ENCODE assay signal across 21 mouse cellular contexts in the genomic region with DNA sequence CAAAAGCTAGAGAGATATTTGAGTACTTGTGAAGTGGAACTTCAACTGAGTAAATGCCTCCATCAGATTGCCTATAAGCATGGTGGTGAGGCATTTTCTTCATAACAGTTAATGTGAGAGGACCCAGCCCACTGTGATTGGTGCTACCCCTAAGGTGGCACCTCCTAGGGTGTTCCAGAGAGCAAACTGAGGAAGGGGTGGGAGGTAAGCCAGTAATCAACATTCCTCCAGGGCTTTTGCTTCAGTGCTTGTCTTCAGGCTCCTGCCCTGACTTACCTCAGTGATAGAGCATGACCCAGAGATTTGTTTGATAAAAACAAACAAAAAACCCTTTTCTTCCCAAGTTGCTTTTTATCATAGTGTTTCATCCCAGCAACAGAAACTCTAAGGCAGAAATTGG.
"Had no signal": no experiment of that assay in that cellular context is flagged by ENCODE, and none has a peak within 500 bp of the region (broad histone marks: within the 10 kb centered on the region; RNA-seq: fewer than 3 reads in every experiment).

No protein-coding gene starts in this region.

- H3K9ac ChIP-seq: liver, postnatal 0 days; lung, embryonic 15.5 days; midbrain, embryonic 12.5 days; neural tube, embryonic 12.5 days had no signal

- H3K9me3 ChIP-seq: lung, embryonic 15.5 days; midbrain, embryonic 10.5 days; midbrain, embryonic 12.5 days; neural tube, embryonic 12.5 days had no signal

- DNase-seq: liver, postnatal 0 days; lung, adult 2 months; lung, postnatal 14 days; lung, postnatal 36 days; midbrain, embryonic 14.5 days; retina, postnatal 1 day; right cerebral cortex, adult 18-20 months; right cerebral cortex, postnatal 25 days; right cerebral cortex, postnatal 4 days; spleen, adult 18-20 months; thymus, adult 18-20 months; thymus, postnatal 14 days; thymus, postnatal 36 days had no signal

- H3K27me3 ChIP-seq: lung, embryonic 15.5 days; midbrain, embryonic 12.5 days; neural tube, embryonic 12.5 days had no signal

- H3K4me2 ChIP-seq: lung, embryonic 15.5 days; midbrain, embryonic 12.5 days; neural tube, embryonic 12.5 days had no signal

- H3K36me3 ChIP-seq: lung, embryonic 15.5 days; midbrain, embryonic 12.5 days; neural tube, embryonic 12.5 days had no signal

- ATAC-seq: liver, postnatal 0 days; lung, postnatal 0 days; midbrain, embryonic 16.5 days had no signal

- H3K4me3 ChIP-seq: lung, embryonic 15.5 days; midbrain, embryonic 10.5 days; midbrain, embryonic 12.5 days; myocyte; neural tube, embryonic 12.5 days had no signal

- H3K4me1 ChIP-seq: lung, embryonic 15.5 days; midbrain, embryonic 12.5 days; neural tube, embryonic 12.5 days had no signal

- H3K27ac ChIP-seq: lung, embryonic 15.5 days; macrophage; midbrain, embryonic 10.5 days; midbrain, embryonic 12.5 days; neural tube, embryonic 12.5 days had no signal
